Mouse (Mus musculus) myocyte (in vitro differentiated cells): ENCODE results near the gene Iqcn. TPM values are rescaled to one million over a fixed set of nuclear protein-coding genes. Genes with fewer than 3 reads are reported as not detected.

Experiments used
- H3K27me3 ChIP-seq: one replicate; pipeline ENCODE4 v1.6.1; 2011; ENCODE audit not compliant: control insufficient read depth, insufficient read depth, insufficient read length
- H3K36me3 ChIP-seq: one replicate; pipeline ENCODE4 v1.6.1; 2011; ENCODE audit not compliant: control insufficient read depth, insufficient read depth
- H3K4me2 ChIP-seq: one replicate; pipeline ENCODE4 v1.6.1; 2011; ENCODE audit warnings: low read depth, control low read depth
- H3K4me3 ChIP-seq: one replicate; pipeline ENCODE4 v1.5.1; 2011; ENCODE audit warnings: mild to moderate bottlenecking, control low read depth, moderate library complexity
- H3K79me2 ChIP-seq: one replicate; pipeline ENCODE4 v1.6.1; 2011; ENCODE audit not compliant: control insufficient read depth, insufficient read depth
- H3ac ChIP-seq: one replicate; pipeline ENCODE4 v1.6.1; 2011; ENCODE audit not compliant: control insufficient read depth, insufficient read length
- CEBPB ChIP-seq: IDR thresholded peaks from 2 replicates; pipeline ENCODE4 v1.6.1; 2011; ENCODE audit warnings: mild to moderate bottlenecking, moderate library complexity; ENCODE audit not compliant: poor library complexity, insufficient read depth, severe bottlenecking
- E2F4 ChIP-seq: IDR thresholded peaks from one replicate; pipeline ENCODE4 v1.6.1; 2011; ENCODE audit warnings: mild to moderate bottlenecking, control low read depth, moderate library complexity; ENCODE audit not compliant: insufficient read depth
- MAX ChIP-seq: IDR thresholded peaks from one replicate; pipeline ENCODE4 v1.6.1; 2011; ENCODE audit warnings: low read depth, mild to moderate bottlenecking, control low read depth
- MYOD1 ChIP-seq, 3 experiments: IDR thresholded peaks; one replicate each; pipeline ENCODE4 v1.6.1; 2011; ENCODE audit warnings: control low read depth in 2 of 3, low read depth in 2 of 3, mild to moderate bottlenecking in 2 of 3, moderate library complexity in 1 of 3; ENCODE audit not compliant: insufficient read length in 2 of 3, control insufficient read depth in 1 of 3
- MYOG ChIP-seq, 3 experiments: IDR thresholded peaks; one replicate each; pipeline ENCODE4 v1.6.1; 2011; ENCODE audit warnings: control low read depth in 2 of 3, low read depth in 2 of 3, mild to moderate bottlenecking in 2 of 3; ENCODE audit not compliant: insufficient read length in 2 of 3, control insufficient read depth in 1 of 3, insufficient read depth in 1 of 3
- POLR2A ChIP-seq: IDR thresholded peaks from one replicate; pipeline ENCODE4 v1.6.1; 2011; ENCODE audit warnings: low read depth, mild to moderate bottlenecking, control low read depth, moderate library complexity; ENCODE audit not compliant: insufficient read length
- POLR2AphosphoS2 ChIP-seq: IDR thresholded peaks from one replicate; pipeline ENCODE4 v1.6.1; 2011; ENCODE audit warnings: low read depth, control low read depth; ENCODE audit not compliant: insufficient read length
- REST ChIP-seq: IDR thresholded peaks from one replicate; pipeline ENCODE4 v1.6.1; 2011; ENCODE audit warnings: mild to moderate bottlenecking, control low read depth, moderate library complexity; ENCODE audit not compliant: insufficient read depth, insufficient read length
- SRF ChIP-seq: IDR thresholded peaks from one replicate; pipeline ENCODE4 v1.6.1; 2011; ENCODE audit warnings: low read depth; ENCODE audit not compliant: control insufficient read depth, insufficient read length
- TCF12 ChIP-seq: IDR thresholded peaks from one replicate; pipeline ENCODE4 v1.6.1; 2011; ENCODE audit warnings: mild to moderate bottlenecking, control low read depth; ENCODE audit not compliant: poor library complexity, insufficient read depth, severe bottlenecking
- TCF3 ChIP-seq: IDR thresholded peaks from one replicate; pipeline ENCODE4 v1.6.1; 2011; ENCODE audit warnings: low read depth, control low read depth; ENCODE audit not compliant: insufficient read length
- USF1 ChIP-seq: IDR thresholded peaks from one replicate; pipeline ENCODE4 v1.6.1; 2011; ENCODE audit warnings: low read depth, mild to moderate bottlenecking, control low read depth, moderate library complexity
- polyA plus RNA-seq: library from polyadenylated mRNA; unstranded; fragments of >200 nt; fragmentation: generic; extraction: Trizol; gene quantifications from one replicate; pipeline ENCODE4 v1.2.1, GENCODE M21; 2012; ENCODE audit warnings: missing spikeins

Iqcn gene
- polyA plus RNA-seq, 1 experiment, result 0.02 TPM

DNA sequence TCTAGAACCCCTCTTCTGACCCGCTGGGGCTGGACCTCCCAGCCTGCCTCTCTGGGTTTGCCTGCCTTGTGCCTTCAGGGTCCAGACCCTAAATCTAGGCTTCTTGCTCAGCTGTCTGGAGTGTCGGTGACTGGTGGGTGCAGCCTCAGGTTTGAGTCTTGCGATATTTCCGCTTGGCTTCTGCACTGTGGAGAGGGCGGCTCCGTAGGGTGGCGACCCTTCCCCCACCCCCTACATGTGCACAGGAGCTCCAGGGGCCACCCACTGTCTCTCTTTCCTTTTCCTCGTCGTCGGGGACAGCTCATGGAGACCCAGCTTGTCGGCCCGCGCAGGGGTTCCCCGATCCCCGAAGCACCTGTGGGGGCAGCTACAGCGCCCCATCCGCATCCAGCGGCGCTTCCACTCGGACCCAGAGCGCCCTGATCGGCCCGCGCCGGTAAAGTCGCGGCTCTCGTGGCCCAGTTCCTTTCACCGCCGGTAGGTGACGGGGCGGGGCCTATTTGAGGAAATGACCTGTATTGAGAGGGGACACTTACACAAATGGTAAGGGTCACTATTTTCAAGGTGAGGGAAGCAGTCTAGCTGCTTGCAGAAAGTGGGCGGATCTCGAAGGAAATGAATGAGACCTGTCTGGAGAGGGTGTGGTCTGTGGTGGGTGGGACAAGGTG is 26.7 kb downstream of the Iqcn start:
- Histone ChIP-seq H3K27me3 (peaks cover 5% of the 10 kb centered on the region), H3K79me2 (no peaks in the 10 kb centered on the region), H3K4me2 (no peak overlapping the region), H3K36me3 (no peaks in the 10 kb centered on the region), H3ac (no peak overlapping the region), H3K4me3 (no peak overlapping the region)
- TF ChIP-seq TCF3, result no peak
- no peak for TF ChIP-seq TCF12
- TF ChIP-seq POLR2AphosphoS2, result no peak
- no peak for TF ChIP-seq MYOG (IDR thresholded peaks at IDR 0.05; ENCODE audit: control insufficient read depth in 1 of 3, insufficient read depth in 1 of 3, insufficient read length in 2 of 3, low read depth in 2 of 3)
- no peak for TF ChIP-seq CEBPB
- TF ChIP-seq SRF, result no peak
- TF ChIP-seq MYOD1 (IDR thresholded peaks at IDR 0.05; ENCODE audit: control insufficient read depth in 1 of 3, insufficient read length in 2 of 3, low read depth in 2 of 3), result no peak
- TF ChIP-seq POLR2A, result no peak
- TF ChIP-seq E2F4, result no peak
- no peak for TF ChIP-seq USF1

DNA sequence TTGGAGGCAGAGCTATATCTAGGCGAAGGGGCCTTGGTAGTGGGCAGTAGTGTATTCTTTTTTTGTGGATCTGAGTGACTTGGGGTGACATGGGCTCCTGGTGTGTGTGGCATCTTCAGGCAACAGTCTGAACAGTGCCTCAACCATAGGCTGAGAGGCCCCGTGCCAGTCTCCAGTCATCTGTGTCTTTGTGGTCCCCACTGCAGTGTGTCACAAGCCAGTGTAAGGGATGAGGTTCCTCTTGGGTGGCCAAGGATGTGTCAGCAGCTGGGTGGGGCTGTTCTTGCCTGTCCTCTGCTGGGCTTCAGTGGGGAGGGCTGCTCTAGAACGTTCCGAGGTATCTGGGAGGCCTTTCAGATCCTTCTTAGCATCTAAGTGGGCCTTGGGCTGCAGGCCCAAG is 27.7 kb downstream of the Iqcn start:
- Histone ChIP-seq H3ac (no peak overlapping the region), H3K4me2 (no peak overlapping the region), H3K27me3 (peaks cover 5% of the 10 kb centered on the region), H3K79me2 (no peaks in the 10 kb centered on the region), H3K4me3 (no peak overlapping the region), H3K36me3 (no peaks in the 10 kb centered on the region)
- TF ChIP-seq POLR2AphosphoS2 (no peak), MYOD1 (IDR thresholded peaks at IDR 0.05; ENCODE audit: control insufficient read depth in 1 of 3, insufficient read length in 2 of 3, low read depth in 2 of 3) (no peak), USF1 (no peak), TCF3 (no peak), REST (no peak), MYOG (IDR thresholded peaks at IDR 0.05; ENCODE audit: control insufficient read depth in 1 of 3, insufficient read depth in 1 of 3, insufficient read length in 2 of 3, low read depth in 2 of 3) (no peak), TCF12 (no peak), CEBPB (no peak), SRF (no peak), E2F4 (no peak), MAX (no peak), POLR2A (no peak)

GRCm38 (mm10) chr8:70737705-70738104 is 34.4 kb downstream of the Iqcn start:
- TF ChIP-seq TCF3 (no peak), TCF12 (no peak), CEBPB (no peak), MYOD1 (IDR thresholded peaks at IDR 0.05; ENCODE audit: control insufficient read depth in 1 of 3, insufficient read length in 2 of 3, low read depth in 2 of 3) (no peak), POLR2AphosphoS2 (no peak), REST (no peak), POLR2A (no peak), E2F4 (no peak), USF1 (no peak), MAX (no peak), SRF (no peak), MYOG (IDR thresholded peaks at IDR 0.05; ENCODE audit: control insufficient read depth in 1 of 3, insufficient read depth in 1 of 3, insufficient read length in 2 of 3, low read depth in 2 of 3) (no peak)
- no peak overlapping the region for H3ac ChIP-seq
- no peaks in the 10 kb centered on the region for H3K79me2 ChIP-seq
- peaks cover 15% of the 10 kb centered on the region for H3K27me3 ChIP-seq
- H3K4me3 ChIP-seq, result no peak overlapping the region
- H3K4me2 ChIP-seq, result no peak overlapping the region
- H3K36me3 ChIP-seq, result no peaks in the 10 kb centered on the region

- H3K27me3 ChIP-seq, result peaks cover 17% of the 10 kb centered on the region
- TF ChIP-seq REST, result no peak
- no peak for TF ChIP-seq MYOD1 (IDR thresholded peaks at IDR 0.05; ENCODE audit: control insufficient read depth in 1 of 3, insufficient read length in 2 of 3, low read depth in 2 of 3)
- no peak for TF ChIP-seq POLR2AphosphoS2
- TF ChIP-seq CEBPB, result no peak
- no peak for TF ChIP-seq TCF3
- no peak for TF ChIP-seq TCF12
- TF ChIP-seq E2F4, result no peak
- TF ChIP-seq USF1, result no peak
- no peak for TF ChIP-seq MYOG (IDR thresholded peaks at IDR 0.05; ENCODE audit: control insufficient read depth in 1 of 3, insufficient read depth in 1 of 3, insufficient read length in 2 of 3, low read depth in 2 of 3)
- TF ChIP-seq SRF, result no peak
- no peak for TF ChIP-seq MAX
- TF ChIP-seq POLR2A, result no peak
These were observed 35.0 kb downstream of the Iqcn start for GRCm38 (mm10) chr8:70738211-70738610.

More at GRCm38 (mm10) chr8:70738211-70738610, 35.0 kb downstream of the Iqcn start:
- Histone ChIP-seq H3K4me3 (no peak overlapping the region), H3K4me2 (no peak overlapping the region), H3ac (no peak overlapping the region), H3K79me2 (no peaks in the 10 kb centered on the region), H3K36me3 (no peaks in the 10 kb centered on the region)
